Mouse (Mus musculus) macrophage (primary cell): Measurements from ENCODE around the gene Olfr1443. TPM values are rescaled to one million over a fixed set of nuclear protein-coding genes. Genes with fewer than 3 reads are reported as not detected.
"Not testable (repeated sequence)": the region's sequence is repeated elsewhere in the genome, so short reads cannot be mapped to it uniquely, and the experiment has no call there.

Experiments
- H3K27ac ChIP-seq: fragments of 350-480 bp; formaldehyde crosslinking; 2 replicates; pipeline ENCODE4 v1.9.0; 2021
- H3K36me3 ChIP-seq: fragments of 350-480 bp; formaldehyde crosslinking; 2 replicates; pipeline ENCODE4 v1.9.0; 2021; ENCODE audit errors: inconsistent target
- H3K4me3 ChIP-seq: fragments of 350-480 bp; formaldehyde crosslinking; 2 replicates; pipeline ENCODE4 v1.9.0; 2021; ENCODE audit errors: inconsistent target
- H3K79me2 ChIP-seq: fragments of 350-480 bp; formaldehyde crosslinking; 2 replicates; pipeline ENCODE4 v1.9.0; 2021; ENCODE audit errors: inconsistent target
- WGBS: methylation state at CpG from one replicate; pipeline ENCODE4 v1.1.7; 2026; ENCODE audit warnings: inconsistent platforms; ENCODE audit not compliant: missing documents; 5-methylcytosine and 5-hydroxymethylcytosine counted together
- polyA plus RNA-seq: library from polyadenylated mRNA; stranded (reverse); fragments of 250-400 nt; gene quantifications from 3 replicates; pipeline ENCODE4 v1.2.4, GENCODE M21; 2018; ENCODE audit warnings: inconsistent platforms

Olfr1443 gene
- polyA plus RNA-seq, 1 experiment from 2014 or later, result not detected

DNA sequence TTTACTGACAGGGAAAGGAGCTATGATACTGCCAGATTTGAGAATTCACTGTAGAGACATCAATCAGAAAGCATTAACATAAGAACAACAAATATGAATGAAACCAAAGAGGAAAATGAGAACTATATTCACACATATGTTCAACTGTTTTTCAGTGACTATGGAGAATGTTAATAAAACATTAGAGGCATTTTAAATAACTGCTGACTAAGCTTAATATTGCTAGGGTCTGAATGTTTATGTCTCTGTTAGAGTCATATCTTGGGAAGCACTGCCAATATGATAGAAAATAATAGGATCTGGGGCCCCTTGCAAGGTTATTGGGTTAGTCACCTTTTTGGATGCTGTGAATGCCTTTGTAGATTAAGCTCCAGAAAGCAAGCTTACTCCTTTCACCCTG lies 31.1 kb downstream of the Olfr1443 start:
- Histone ChIP-seq H3K36me3 (no peaks in the 10 kb centered on the region), H3K79me2 (no peaks in the 10 kb centered on the region), H3K4me3 (no peak overlapping the region), H3K27ac (no peak overlapping the region)

DNA sequence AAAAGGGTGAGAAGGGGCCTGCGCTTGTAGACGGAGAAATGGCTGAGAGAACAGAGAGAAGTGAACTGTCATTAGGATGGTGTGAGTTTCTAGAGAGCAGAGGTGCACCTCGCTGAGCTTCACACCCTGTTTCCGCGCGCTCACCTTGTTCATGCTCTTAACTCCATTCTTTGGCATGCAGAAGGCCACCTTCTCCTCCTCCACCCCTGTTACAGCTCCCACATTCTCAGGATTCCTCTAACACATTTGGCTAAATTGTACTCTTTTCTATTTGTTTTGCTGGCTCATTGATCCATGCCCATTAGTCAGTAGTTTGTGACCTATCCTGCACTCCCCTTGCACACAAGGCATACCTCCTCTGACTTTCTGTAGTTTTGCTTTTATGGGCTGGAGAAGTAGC lies 41.3 kb downstream of the Olfr1443 start:
- Histone ChIP-seq H3K36me3 (no peaks in the 10 kb centered on the region), H3K27ac (no peak overlapping the region), H3K79me2 (no peaks in the 10 kb centered on the region), H3K4me3 (no peak overlapping the region)
- WGBS, result 82% methylated on average over 6 of the region's 6 CpGs

DNA sequence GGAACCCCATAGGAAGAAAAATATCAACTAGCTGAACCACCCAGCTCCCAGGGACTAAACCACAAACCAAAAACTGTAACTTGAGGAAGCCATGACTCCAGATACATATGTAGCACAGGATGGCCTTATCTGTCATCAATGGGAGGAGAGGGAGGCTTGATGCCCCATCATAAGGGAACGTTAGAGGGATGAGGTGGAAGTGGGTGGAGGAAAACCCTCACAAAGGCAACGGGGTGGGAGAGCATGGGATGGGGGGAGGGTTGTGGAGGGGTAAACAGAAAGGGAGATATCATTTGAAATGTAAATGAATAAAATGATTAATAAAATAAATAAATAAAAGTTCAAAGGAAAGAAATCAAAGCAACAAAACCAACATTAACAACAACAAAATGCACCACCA lies 42.6 kb downstream of the Olfr1443 start:
- H3K36me3 ChIP-seq, result no peaks in the 10 kb centered on the region
- no peak overlapping the region for H3K27ac ChIP-seq
- no peak overlapping the region for H3K4me3 ChIP-seq
- WGBS, result 49% methylated on average over 2 of the region's 2 CpGs
- no peaks in the 10 kb centered on the region for H3K79me2 ChIP-seq

DNA sequence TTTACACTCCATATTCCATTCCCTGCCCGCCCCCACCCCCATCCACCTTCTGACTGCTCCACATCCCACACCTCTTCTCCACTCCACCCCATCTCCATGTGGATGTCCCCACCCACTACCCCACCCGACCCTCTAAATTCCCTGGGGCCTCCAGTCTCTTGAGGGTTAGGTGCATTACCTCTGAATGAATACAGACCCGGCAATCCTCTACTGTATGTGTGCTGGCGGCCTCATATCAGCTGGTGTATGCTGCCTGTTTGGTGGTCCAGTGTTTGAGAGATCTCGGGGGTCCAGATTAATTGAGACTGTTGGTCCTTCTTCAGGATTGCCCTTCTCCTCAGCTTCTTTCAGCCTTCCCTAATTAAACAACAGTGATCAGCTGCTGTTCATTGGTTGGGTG lies 43.0 kb downstream of the Olfr1443 start:
- H3K27ac ChIP-seq, H3K4me3 ChIP-seq, H3K36me3 ChIP-seq, H3K79me2 ChIP-seq: not testable (repeated sequence)
- WGBS, result 94% methylated on average over 3 of the region's 5 CpGs

DNA sequence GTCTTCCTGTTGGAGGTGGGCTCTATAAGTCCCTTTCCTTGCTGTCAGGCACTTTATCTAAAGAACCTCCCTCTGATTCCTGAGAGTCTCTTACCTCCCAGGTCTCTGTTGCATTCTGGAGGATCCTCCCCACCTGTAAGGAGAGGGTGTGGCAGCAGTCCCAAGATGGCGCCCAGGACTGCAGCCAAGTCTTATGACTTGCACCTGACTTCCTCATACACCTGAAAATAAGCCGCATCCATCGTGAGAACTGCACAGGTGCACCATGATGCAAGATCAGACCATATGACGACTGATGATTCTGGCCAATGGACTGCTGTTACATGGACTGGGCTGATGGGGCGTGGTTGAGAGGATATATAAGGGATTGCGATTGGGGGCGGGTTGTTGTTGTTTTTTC lies 43.7 kb downstream of the Olfr1443 start:
- not testable (repeated sequence) for H3K79me2 ChIP-seq, H3K27ac ChIP-seq, H3K36me3 ChIP-seq, H3K4me3 ChIP-seq
- WGBS, result 90% methylated on average over 6 of the region's 7 CpGs

DNA sequence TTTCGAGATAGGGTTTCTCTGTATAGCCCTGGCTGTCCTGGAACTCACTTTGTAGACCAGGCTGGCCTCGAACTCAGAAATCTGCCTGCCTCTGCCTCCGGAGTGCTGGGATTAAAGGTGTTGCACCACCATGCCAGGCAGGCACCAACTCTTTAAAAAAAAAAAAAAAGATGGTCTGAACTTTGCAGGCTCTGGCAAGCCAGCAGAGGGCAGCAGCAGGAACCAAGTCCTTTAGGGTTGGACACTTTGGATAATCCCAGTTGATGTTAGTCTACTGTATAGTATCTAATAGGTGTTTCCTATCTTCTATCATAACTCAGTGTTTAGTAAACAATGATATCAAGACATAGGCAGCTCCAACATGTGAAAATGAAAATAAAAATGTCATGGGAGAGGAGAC lies 44.4 kb downstream of the Olfr1443 start:
- H3K36me3 ChIP-seq, result no peaks in the 10 kb centered on the region
- no CpG with 5 or more reads among the region's 3 CpGs for WGBS
- H3K4me3 ChIP-seq, result no peak overlapping the region
- H3K27ac ChIP-seq, result no peak overlapping the region
- H3K79me2 ChIP-seq, result no peaks in the 10 kb centered on the region

DNA sequence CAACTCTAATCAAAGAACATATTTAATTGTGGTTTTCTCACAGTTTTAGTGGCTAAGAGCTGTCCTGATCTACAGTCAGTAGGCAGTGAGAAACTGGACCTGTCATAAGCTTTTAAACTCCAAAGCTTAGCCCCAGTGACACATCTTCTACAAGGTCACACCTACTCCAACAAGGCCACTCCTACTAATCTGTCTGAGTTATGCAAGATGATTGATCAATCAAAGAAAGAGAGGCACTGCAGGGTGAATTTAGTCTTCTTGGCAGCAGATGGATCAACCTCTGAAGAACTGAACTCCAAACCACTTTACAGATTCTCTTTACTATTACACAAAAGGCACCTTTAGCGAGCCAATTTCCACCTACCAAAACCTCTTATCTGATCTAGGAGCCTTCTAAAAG lies 47.9 kb downstream of the Olfr1443 start:
- H3K36me3 ChIP-seq, result no peaks in the 10 kb centered on the region
- H3K27ac ChIP-seq, result no peak overlapping the region
- H3K4me3 ChIP-seq, result no peak overlapping the region
- WGBS, result 88% methylated on average over 1 of the region's 1 CpGs
- no peaks in the 10 kb centered on the region for H3K79me2 ChIP-seq

DNA sequence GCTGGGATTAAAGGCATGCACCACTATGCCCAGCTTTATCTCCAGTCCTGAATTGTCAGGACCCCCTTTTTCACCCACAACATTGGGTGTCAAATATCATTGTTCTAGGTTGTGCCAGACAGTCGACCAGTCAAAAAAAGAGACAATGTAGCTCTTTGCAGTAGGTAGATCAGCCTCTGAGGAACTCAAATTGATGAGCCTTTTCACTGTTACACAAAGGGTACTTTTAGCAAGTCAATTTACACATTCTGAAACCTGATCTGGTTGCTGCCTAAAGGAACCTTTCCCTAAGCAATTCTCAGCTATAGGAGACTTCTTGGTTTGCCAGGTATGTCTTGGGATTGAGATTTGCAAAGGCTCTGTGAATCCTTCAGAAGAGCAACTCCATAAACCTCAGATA lies 53.1 kb downstream of the Olfr1443 start:
- H3K36me3 ChIP-seq, result no peaks in the 10 kb centered on the region
- H3K27ac ChIP-seq, result peak overlapping the region; percentile 65
- H3K4me3 ChIP-seq, result no peak overlapping the region
- 72% methylated on average over 1 of the region's 1 CpGs for WGBS
- no peaks in the 10 kb centered on the region for H3K79me2 ChIP-seq

DNA sequence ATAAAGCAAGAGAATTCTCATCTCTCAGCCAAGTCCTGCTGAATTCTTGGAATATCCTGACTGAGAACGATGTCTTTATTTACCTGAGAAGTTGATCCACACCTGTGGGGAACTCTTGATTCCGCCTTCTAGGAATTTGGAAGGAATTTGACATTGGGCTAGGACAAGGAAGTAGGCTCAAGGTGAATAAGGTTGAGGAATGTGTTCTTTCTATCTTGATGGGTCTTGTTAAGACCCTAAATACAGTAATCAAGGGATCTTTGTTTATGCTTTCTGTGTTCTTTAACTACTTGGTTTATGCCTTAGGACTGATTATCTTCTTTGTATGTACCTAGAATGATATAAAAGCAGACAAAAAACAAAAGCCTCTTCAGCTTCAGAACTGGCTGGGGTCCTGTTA lies 54.0 kb downstream of the Olfr1443 start:
- H3K79me2 ChIP-seq, result no peaks in the 10 kb centered on the region
- 94% methylated on average over 2 of the region's 2 CpGs for WGBS
- H3K27ac ChIP-seq, result no peak overlapping the region
- no peak overlapping the region for H3K4me3 ChIP-seq
- H3K36me3 ChIP-seq, result no peaks in the 10 kb centered on the region

Other genes with a start within 250 kb of the Olfr1443 start
- 2,177 to 2,766 TPM (median 2,684 TPM) in 3 replicates for gene Mpeg1, start 217.3 kb upstream of the Olfr1443 start, polyA plus RNA-seq
- gene Dtx4, start 176.7 kb upstream of the Olfr1443 start, polyA plus RNA-seq, result 17.5 to 35.6 TPM (median 30.8 TPM) in 3 replicates
- 55.9 to 176 TPM (median 125 TPM) in 3 replicates for gene Fam111a, start 132.4 kb upstream of the Olfr1443 start, polyA plus RNA-seq
- gene Gm4952, start 78.1 kb upstream of the Olfr1443 start, polyA plus RNA-seq, result not detected in 3 replicates
- not detected in 3 replicates for gene Glyat, start 44.8 kb upstream of the Olfr1443 start, polyA plus RNA-seq
- gene Olfr1442, start 7.7 kb upstream of the Olfr1443 start, polyA plus RNA-seq, result not detected in 3 replicates
- not detected in 3 replicates for gene Keg1, start 17.7 kb downstream of the Olfr1443 start, polyA plus RNA-seq
- gene Cntf, start 87.5 kb downstream of the Olfr1443 start, polyA plus RNA-seq, result 0.42 to 0.85 TPM (median 0.52 TPM) in 3 replicates
- 50.8 to 76.2 TPM (median 59.4 TPM) in 3 replicates for gene Zfp91, start 118.0 kb downstream of the Olfr1443 start, polyA plus RNA-seq
- 84.8 to 185 TPM (median 109 TPM) in 3 replicates for gene Lpxn, start 118.1 kb downstream of the Olfr1443 start, polyA plus RNA-seq
- gene Gm5244, start 168.6 kb downstream of the Olfr1443 start, polyA plus RNA-seq, result not detected in 3 replicates
- gene Olfr1444, start 179.2 kb downstream of the Olfr1443 start, polyA plus RNA-seq, result 0.14 to 0.44 TPM (median 0.25 TPM) in 3 replicates
- not detected in 3 replicates for gene Olfr1445, start 205.7 kb downstream of the Olfr1443 start, polyA plus RNA-seq
- not detected in 3 replicates for gene Olfr1446, start 215.4 kb downstream of the Olfr1443 start, polyA plus RNA-seq
- gene Olfr1447, start 225.6 kb downstream of the Olfr1443 start, polyA plus RNA-seq, result not detected in 3 replicates
- not detected in 3 replicates for gene Olfr1448, start 246.3 kb downstream of the Olfr1443 start, polyA plus RNA-seq